Mouse (Mus musculus) Patski (cell line): ENCODE results near the gene Camkv. TPM values are rescaled to one million over a fixed set of nuclear protein-coding genes. Genes with fewer than 3 reads are reported as not detected.

Experiments
- ATAC-seq: fragments of 100-300 bp; one replicate; pipeline ENCODE4 v1.8.0; 2021
- CTCF ChIA-PET: fragments of 350-600 bp; sonication (Branson Sonifier 250); formaldehyde crosslinking; loops from one replicate; lab custom pipeline; 2022; ENCODE audit warnings: inconsistent platforms; lab: Charles Lee
- POLR2A ChIA-PET: fragments of 350-600 bp; sonication (Branson Sonifier 250); formaldehyde crosslinking; loops from one replicate; lab custom pipeline; 2022; ENCODE audit warnings: antibody characterized with exemption, inconsistent platforms; lab: Charles Lee
- DNase-seq: peaks from one replicate; pipeline ENCODE4 v3.0.0-alpha.2; 2011; ENCODE audit warnings: low read depth, low spot score
- H3K27me3 ChIP-seq: fragments of 371-371 bp; one replicate; pipeline ENCODE4 v1.5.1; 2021
- CTCF ChIP-seq: fragments of 100-300 bp; IDR thresholded peaks from one replicate; pipeline ENCODE4 v1.5.1; 2021
- in situ Hi-C: fragments of 300-500 bp; cut with MboI; formaldehyde crosslinking; loops from 3 replicates; pipeline ENCODE4 v1.11.1; 2018; ENCODE audit warnings: low pct_unique_long_range_greater_than_20kb, mixed read lengths
- polyA plus RNA-seq: library from polyadenylated mRNA; unstranded; gene quantifications from one replicate; pipeline ENCODE4 v1.2.3, GENCODE M21; 2021

The Camkv gene
- polyA plus RNA-seq, 1 experiment from 2014 or later, result 0.05 TPM

- peaks cover 38% of the 10 kb centered on the region for H3K27me3 ChIP-seq
- POLR2A ChIA-PET, result no interaction called here
- TF ChIP-seq CTCF, result no peak
- in situ Hi-C loops, result no loop called here
- DNase-seq (no peak), ATAC-seq (no peak)
- CTCF ChIA-PET, result no interaction called here
These were observed 1.4 kb downstream of the Camkv start for GRCm38 (mm10) chr9:107936831-107937230.

GRCm38 (mm10) chr9:107947241-107948194 lies 12.0 kb downstream of the Camkv start:
- POLR2A ChIA-PET, result no interaction called here
- peaks cover 23% of the 10 kb centered on the region for H3K27me3 ChIP-seq
- CTCF ChIA-PET, result interaction anchor here (1.4 kb wide), 1 partner anchor 43 kb away, joined by 4 read pairs; no protein-coding TSS in a partner anchor
- TF ChIP-seq CTCF, result no peak
- DNase-seq (no peak), ATAC-seq (no peak)
- in situ Hi-C loops, result no loop called here

GRCm38 (mm10) chr9:107949184-107949921 lies 13.9 kb downstream of the Camkv start:
- ChIA-PET POLR2A (no interaction called here), CTCF (no interaction called here)
- ATAC-seq, result no peak
- peaks cover 18% of the 10 kb centered on the region for H3K27me3 ChIP-seq
- DNase-seq, result no peak
- in situ Hi-C loops, result no loop called here
- no peak for TF ChIP-seq CTCF

- TF ChIP-seq CTCF, result no peak
- no peak for ATAC-seq
- POLR2A ChIA-PET, result no interaction called here
These were observed 14.4 kb downstream of the Camkv start, which contains the start of gene Traip for GRCm38 (mm10) chr9:107949922-107950235. Gene Traip (plus strand): TSS chr9:107950136.

GRCm38 (mm10) chr9:107950460-107951355 lies 15.2 kb downstream of the Camkv start:
- POLR2A ChIA-PET, result no interaction called here
- no peak for TF ChIP-seq CTCF
- DNase-seq, result peak; percentile 13
- in situ Hi-C loops, result no loop called here
- no peak for ATAC-seq
- H3K27me3 ChIP-seq, result peaks cover 17% of the 10 kb centered on the region
- CTCF ChIA-PET, result interaction anchor here (2.0 to 3.8 kb wide), 2 partner anchors 11 to 46 kb away, joined by 8 to 17 read pairs; no protein-coding TSS in a partner anchor

More at GRCm38 (mm10) chr9:107949922-107950235, 14.4 kb downstream of the Camkv start, which contains the start of gene Traip:
- no peak for DNase-seq
- in situ Hi-C loops, result no loop called here
- CTCF ChIA-PET, result no interaction called here
- H3K27me3 ChIP-seq, result peaks cover 18% of the 10 kb centered on the region

GRCm38 (mm10) chr9:107955613-107956289 lies 20.3 kb downstream of the Camkv start:
- CTCF ChIA-PET, result no interaction called here
- no peak for TF ChIP-seq CTCF
- POLR2A ChIA-PET, result no interaction called here
- ATAC-seq, result peak; percentile 44
- peak; percentile 61 for DNase-seq
- in situ Hi-C loops, result no loop called here
- H3K27me3 ChIP-seq, result no peaks in the 10 kb centered on the region

GRCm38 (mm10) chr9:107957141-107957540 lies 21.7 kb downstream of the Camkv start:
- ChIA-PET POLR2A (no interaction called here), CTCF (interaction anchor here (1.0 to 3.0 kb wide), 3 partner anchors 15 to 52 kb away, joined by 3 to 18 read pairs (median 3); partner anchors contain the start of gene Mst1r)
- H3K27me3 ChIP-seq, result no peaks in the 10 kb centered on the region
- no peak for DNase-seq
- in situ Hi-C loops, result no loop called here
- TF ChIP-seq CTCF, result no peak
- no peak for ATAC-seq

- no peaks in the 10 kb centered on the region for H3K27me3 ChIP-seq
- ChIA-PET POLR2A (no interaction called here), CTCF (interaction anchor here (0.6 to 4.6 kb wide), 3 partner anchors 47 to 108 kb away, joined by 3 to 65 read pairs (median 4); partner anchors contain the start of gene Mst1r)
- ATAC-seq (no peak), DNase-seq (no peak)
- TF ChIP-seq CTCF, result no peak
- in situ Hi-C loops, result loop anchor here (5.0 kb wide), 1 partner anchor 53 kb away; the partner anchor contains the start of gene Mst1r
These were observed 24.4 kb downstream of the Camkv start for GRCm38 (mm10) chr9:107959896-107960295.

GRCm38 (mm10) chr9:107960928-107961327 lies 25.5 kb downstream of the Camkv start:
- in situ Hi-C loops, result loop anchor here (5.0 kb wide), 1 partner anchor 54 kb away; the partner anchor contains the start of gene Mst1r
- CTCF ChIA-PET, result interaction anchor here (1.3 to 4.6 kb wide), 6 partner anchors 19 to 107 kb away, joined by 3 to 65 read pairs (median 4); partner anchors contain the start of gene Mst1r
- POLR2A ChIA-PET, result interaction anchor here (1.3 kb wide), 1 partner anchor 56 kb away, joined by 3 read pairs; no protein-coding TSS in a partner anchor
- H3K27me3 ChIP-seq, result no peaks in the 10 kb centered on the region
- DNase-seq (no peak), ATAC-seq (no peak)
- TF ChIP-seq CTCF, result no peak
